ENCODE assay signal across 14 mouse cellular contexts in genomic region chrX:56769838-56770237, GRCm38 (mm10). TPM values are rescaled to one million over a fixed set of nuclear protein-coding genes. Genes with fewer than 3 reads are reported as not detected.
DNase-seq lines count a peak whose midpoint lies in the region; ATAC-seq and TF ChIP-seq lines count a peak whose summit lies in the region.
"Had no signal": no experiment of that assay in that cellular context is flagged by ENCODE, and none has a peak within 500 bp of the region (broad histone marks: within the 10 kb centered on the region; RNA-seq: fewer than 3 reads in every experiment).

No protein-coding gene starts in this region.

- no peaks in the 10 kb centered on the region for H3K9me3 ChIP-seq in heart, embryonic 15.5 days (replicated peaks)
- H3K9me3 ChIP-seq in forebrain, embryonic 10.5 days, result no peaks in the 10 kb centered on the region
- H3K9me3 ChIP-seq: limb, embryonic 12.5 days; megakaryocyte, embryonic 14.5 days had no signal

- H3K4me1 ChIP-seq in heart, embryonic 15.5 days (replicated peaks), result no peaks in the 10 kb centered on the region
- H3K4me1 ChIP-seq in heart, adult 2 months (ENCODE audit: control insufficient read depth, insufficient read depth, low read length), result no peaks in the 10 kb centered on the region; the same call in 1 of the 2 replicates
- peaks cover 6% of the 10 kb centered on the region for H3K4me1 ChIP-seq in lung, adult 2 months (ENCODE audit: control insufficient read depth, insufficient read depth, low read length)
- H3K4me1 ChIP-seq in forebrain, embryonic 10.5 days, result no peaks in the 10 kb centered on the region
- H3K4me1 ChIP-seq: limb, embryonic 12.5 days had no signal

- TF ChIP-seq EP300 in heart, adult 2 months (IDR thresholded peaks at IDR 0.05; ENCODE audit: insufficient read depth, low read depth, low read length), result no peak

- H3K9ac ChIP-seq in heart, embryonic 15.5 days, result no peak overlapping the region
- no peak overlapping the region for H3K9ac ChIP-seq in heart, adult 2 months (ENCODE audit: low read depth, low read length)
- H3K9ac ChIP-seq: limb, embryonic 12.5 days had no signal

- H3K4me2 ChIP-seq in heart, embryonic 15.5 days, result no peak overlapping the region
- H3K4me2 ChIP-seq: limb, embryonic 12.5 days had no signal

- no peak for TF ChIP-seq POLR2A in heart, adult 2 months (IDR thresholded peaks at IDR 0.05; ENCODE audit: insufficient read depth, low read depth, low read length)
- TF ChIP-seq POLR2A in lung, adult 2 months (IDR thresholded peaks at IDR 0.05; ENCODE audit: borderline replicate concordance, extremely low read depth, low read depth, low read length), result no peak

- intact Hi-C loops in heart, adult 2 months (cut with DNase I), result no loop called here
- intact Hi-C loops in left cerebral cortex, postnatal 25 days (cut with DNase I), result no loop called here

- no peak for DNase-seq in heart, adult 2 months
- DNase-seq in lung, adult 18-20 months, result peak; percentile 52 to 61
- no peak for DNase-seq in lung, adult 2 months
- peak; percentile 44 for DNase-seq in lung, postnatal 14 days
- DNase-seq in left cerebral cortex, postnatal 25 days (ENCODE audit: low spot score in 2 of 2), result no peak
- no peak for DNase-seq in urinary bladder, postnatal 10 days (ENCODE audit: low spot score)
- DNase-seq in forebrain, embryonic 10.5 days (ENCODE audit: extremely low spot score, low spot score), result no peak
- DNase-seq: cerebellum, adult 11 months; heart, postnatal 36 days; layer of hippocampus, postnatal 36 days; right cerebral cortex, postnatal 14 days had no signal

- no peak for TF ChIP-seq CTCF in heart, adult 2 months (IDR thresholded peaks at IDR 0.05)
- TF ChIP-seq CTCF in lung, adult 2 months (IDR thresholded peaks at IDR 0.05; ENCODE audit: insufficient read depth, low read length), result no peak

- no peak overlapping the region for H3K4me3 ChIP-seq in heart, embryonic 15.5 days
- H3K4me3 ChIP-seq in heart, adult 2 months, result no peak overlapping the region
- no peak overlapping the region for H3K4me3 ChIP-seq in lung, adult 2 months (replicated peaks; ENCODE audit: extremely low read depth, low read depth, low read length)
- no peak overlapping the region for H3K4me3 ChIP-seq in forebrain, embryonic 10.5 days
- H3K4me3 ChIP-seq: limb, embryonic 12.5 days; megakaryocyte, embryonic 14.5 days had no signal

- no peaks in the 10 kb centered on the region for H3K79me2 ChIP-seq in heart, adult 2 months (replicated peaks; ENCODE audit: control insufficient read depth, insufficient read depth, low read length)

- ATAC-seq in heart, embryonic 15.5 days (replicated peaks; ENCODE audit: insufficient number of reproducible peaks, insufficient read depth, low FRiP score, low read depth), result no peak

- peak overlapping the region; percentile 45; the same call in 1 of the 2 replicates for H3K27ac ChIP-seq in heart, embryonic 15.5 days
- H3K27ac ChIP-seq in heart, adult 2 months, result no peak overlapping the region; the same call in 1 of the 2 replicates
- H3K27ac ChIP-seq in forebrain, embryonic 10.5 days, result no peak overlapping the region
- H3K27ac ChIP-seq: limb, embryonic 12.5 days had no signal

- H3K36me3 ChIP-seq in heart, embryonic 15.5 days, result no peaks in the 10 kb centered on the region
- no peaks in the 10 kb centered on the region; the same call in 1 of the 2 replicates for H3K36me3 ChIP-seq in heart, adult 2 months (ENCODE audit: control insufficient read depth, insufficient read depth, low read length)
- H3K36me3 ChIP-seq in forebrain, embryonic 10.5 days (replicated peaks), result no peaks in the 10 kb centered on the region
- H3K36me3 ChIP-seq: limb, embryonic 12.5 days had no signal

- no peaks in the 10 kb centered on the region for H3K27me3 ChIP-seq in heart, embryonic 15.5 days
- H3K27me3 ChIP-seq in heart, adult 2 months (ENCODE audit: control insufficient read depth, insufficient read depth, low read length), result no peaks in the 10 kb centered on the region
- no peaks in the 10 kb centered on the region for H3K27me3 ChIP-seq in forebrain, embryonic 10.5 days (ENCODE audit: poor library complexity, severe bottlenecking)
- H3K27me3 ChIP-seq: limb, embryonic 12.5 days had no signal

RNA-seq across cellular contexts. Expression of gene Fhl1, which starts 38.3 kb away (rescaled TPM):
- 189 and 203 TPM in 2 replicates for polyA plus RNA-seq in heart, embryonic 15.5 days (2015; fragmentation: Nextera tagmentation; extraction: Ambion mirVana)
- total RNA-seq in heart, adult 2 months (2021), result 100 to 1,000 TPM; 111 to 140 TPM
- polyA plus RNA-seq in heart, adult 2 months (2012; rRNA removed), result 123 and 197 TPM in 2 replicates
- 559 and 762 TPM in 2 replicates for polyA plus RNA-seq in lung, adult 2 months (2012; rRNA removed)
- total RNA-seq in left cerebral cortex, postnatal 25 days (2021), result 10 to 100 TPM; 98.4 to 99.2 TPM
- polyA plus RNA-seq in forebrain, embryonic 10.5 days (2016; fragmentation: Nextera tagmentation; extraction: Ambion mirVana), result 81.2 and 88.9 TPM in 2 replicates

RNA-seq across cellular contexts. Expression of gene Map7d3, which starts 52.3 kb away (rescaled TPM):
- polyA plus RNA-seq in heart, embryonic 15.5 days (2015; fragmentation: Nextera tagmentation; extraction: Ambion mirVana), result 2.1 and 2.2 TPM in 2 replicates
- under 1 TPM; 0.31 to 0.43 TPM for total RNA-seq in heart, adult 2 months (2021)
- polyA plus RNA-seq in heart, adult 2 months (2012; rRNA removed), result 0.04 and 0.12 TPM in 2 replicates
- 0.09 and 0.19 TPM in 2 replicates for polyA plus RNA-seq in lung, adult 2 months (2012; rRNA removed)
- total RNA-seq in left cerebral cortex, postnatal 25 days (2021), result under 1 TPM in 1 of 2 experiments, not detected in 1; 0.23 TPM
- 2.5 and 2.8 TPM in 2 replicates for polyA plus RNA-seq in forebrain, embryonic 10.5 days (2016; fragmentation: Nextera tagmentation; extraction: Ambion mirVana)
- total RNA-seq: layer of hippocampus, postnatal 36 days had no signal

Comparison
In these comparisons a context has a peak if more than half of its experiments do, and no peak if none do; other contexts are left out.
1. DNase-seq: peak in lung, adult 18-20 months (2 of 2) and lung, postnatal 14 days (single experiment); none in heart, adult 2 months (0 of 2), lung, adult 2 months (single experiment), left cerebral cortex, postnatal 25 days (0 of 2), urinary bladder, postnatal 10 days (single experiment) and forebrain, embryonic 10.5 days (single experiment).